Mouse (Mus musculus): Measurements from ENCODE around the gene Pax6. TPM values are rescaled to one million over a fixed set of nuclear protein-coding genes. Genes with fewer than 3 reads are reported as not detected.

Gene Pax6
- total RNA-seq (2023): not detected

DNA sequence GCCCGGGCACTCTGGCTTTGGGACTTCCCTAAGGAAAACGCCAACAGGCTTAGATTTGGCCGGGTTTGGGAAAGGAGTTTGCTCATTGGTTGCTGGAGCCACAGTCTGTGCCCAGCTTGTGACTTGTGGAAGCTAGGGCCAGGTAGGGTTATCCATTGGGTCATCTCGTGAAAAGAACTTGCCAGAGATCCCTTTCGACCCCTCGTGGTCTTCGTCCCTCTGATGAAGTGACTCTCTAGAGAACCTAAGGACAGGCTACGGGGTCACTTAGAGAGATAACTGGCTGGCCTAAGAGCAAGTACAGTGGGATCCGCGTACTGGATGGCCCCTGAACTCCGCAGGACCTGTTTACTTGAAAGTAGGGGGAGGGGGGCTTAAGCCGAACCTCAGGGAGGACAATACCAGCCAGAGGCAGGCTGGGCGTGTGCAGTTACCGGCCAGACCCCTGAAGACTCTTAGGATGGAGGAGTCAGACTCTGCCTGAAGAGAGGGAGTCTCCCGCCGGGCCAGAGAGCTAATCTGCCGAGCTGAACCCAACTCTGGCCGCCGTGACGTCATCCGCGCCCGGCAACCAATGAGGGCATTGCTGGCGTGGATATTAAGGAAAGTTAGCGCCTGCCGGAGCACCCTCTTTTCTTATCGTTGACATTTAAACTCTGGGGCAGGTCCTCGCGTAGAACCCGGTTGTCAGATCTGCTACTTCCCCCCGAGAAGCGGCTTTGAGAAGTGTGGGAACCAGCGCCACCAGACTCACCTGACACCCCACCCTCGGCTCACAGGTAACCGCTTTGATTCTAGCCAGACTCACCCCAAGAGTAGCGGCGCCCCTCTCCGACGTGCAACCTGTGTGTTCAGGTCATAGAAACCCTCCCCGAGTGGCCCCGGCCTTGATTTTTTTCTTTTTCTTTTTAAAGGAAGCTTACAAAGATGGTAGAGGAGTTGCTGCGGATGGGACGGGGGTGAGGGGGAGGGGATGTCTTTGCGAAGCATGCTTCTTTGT, at the start of gene Pax6:
Gene Pax6, plus strand, starts transcription at position 630 of the 1,000 bp plus-strand sequence.

Other genes with a start within 250 kb of the Pax6 start
- 19.0 TPM for gene Elp4, start 235.7 kb downstream of the Pax6 start, total RNA-seq (2023)
- gene Immp1l, start 235.7 kb downstream of the Pax6 start, total RNA-seq (2023): 22.8 TPM